Mouse (Mus musculus) layer of hippocampus, adult 18-20 months (tissue): ENCODE measurements around the gene Nrk. TPM values are rescaled to one million over a fixed set of nuclear protein-coding genes. Genes with fewer than 3 reads are reported as not detected.

Experiments used
- DNase-seq, 2 experiments: peaks; one replicate each; pipeline ENCODE4 v3.0.0; 2022; ENCODE audit warnings: low spot score in 2 of 2
- long read RNA-seq: library from polyadenylated mRNA; stranded (forward); transcript quantifications from one replicate; pipeline ENCODE4 v2.0.0, GENCODE M21; 2021
- total RNA-seq, 2 experiments: library from RNA; stranded (reverse); gene quantifications; 2 replicates each; pipeline ENCODE4 v1.2.3; 2021

Nrk gene
- under 1 TPM in 1 of 2 experiments, not detected in 1; 0.27 TPM for total RNA-seq
- long read RNA-seq, result 0 reads

DNA sequence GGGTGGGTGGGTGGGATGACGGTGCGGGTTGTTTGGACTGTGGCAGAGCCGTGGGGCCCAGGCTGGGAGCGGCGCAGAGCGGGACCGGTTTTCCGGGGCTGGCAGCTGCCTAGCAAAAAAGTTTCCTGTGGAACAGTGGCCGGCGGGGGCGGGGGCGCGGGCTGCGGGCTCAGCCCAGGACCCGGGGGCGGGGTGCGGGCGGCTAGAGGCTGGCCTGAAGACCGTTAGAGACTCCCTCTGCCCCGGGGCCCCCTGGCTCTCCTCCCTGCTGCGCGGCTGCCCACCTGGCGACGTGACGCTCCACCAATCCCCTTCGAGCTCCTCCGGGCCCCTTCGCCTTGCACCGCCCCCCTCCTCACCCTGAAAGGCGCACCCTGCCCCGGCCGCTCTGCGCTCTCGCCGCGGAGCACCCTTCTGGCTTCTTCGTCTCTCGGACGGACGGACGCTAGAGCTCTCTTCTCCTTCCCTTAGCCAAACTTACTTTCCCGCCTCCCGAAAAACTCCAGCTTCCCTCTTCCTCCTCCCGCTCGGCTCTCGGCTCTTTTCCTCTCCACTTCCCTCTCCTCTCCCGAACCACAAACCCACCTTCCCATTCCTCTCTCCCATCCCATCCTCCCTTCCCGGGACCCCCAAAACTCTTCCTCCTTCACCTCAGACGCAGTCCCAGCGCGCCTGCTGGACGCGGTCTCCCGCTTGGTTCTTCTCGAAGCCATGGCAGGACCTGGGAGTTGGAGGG is at the start of gene Nrk:
TSS of gene Nrk (plus strand) at position 390 of the 736 bp plus-strand sequence.
- DNase-seq, result no peak

DNA sequence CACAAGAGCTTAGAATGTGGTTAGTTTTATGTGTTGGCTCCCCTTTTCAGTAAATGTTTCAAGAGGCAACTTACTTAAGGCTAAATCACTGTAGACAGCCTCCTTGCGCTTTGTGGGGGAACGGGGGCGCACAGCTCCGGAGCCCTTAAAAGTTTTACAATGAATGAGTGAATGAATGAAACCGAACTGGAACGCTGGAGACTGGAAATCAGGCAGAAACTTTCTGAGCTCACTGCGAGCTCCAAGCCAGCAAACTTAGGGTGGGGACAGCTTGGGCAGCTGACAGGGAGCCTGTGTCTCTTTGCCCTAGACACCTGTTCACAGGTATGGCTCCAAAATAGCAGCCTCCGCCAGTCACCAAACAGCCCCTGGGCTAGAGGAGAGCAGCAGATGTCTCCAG is 864 bp upstream of the Nrk start:
- DNase-seq, result no peak

- DNase-seq, result no peak
These were observed 516 bp downstream of the Nrk start for GRCm38 (mm10) chrX:138914777-138915114.

GRCm38 (mm10) chrX:138919030-138919429 is 4.8 kb downstream of the Nrk start:
- DNase-seq, result no peak

GRCm38 (mm10) chrX:138943905-138944304 is 29.7 kb downstream of the Nrk start:
- DNase-seq, result no peak

GRCm38 (mm10) chrX:138960713-138961112 is 46.5 kb downstream of the Nrk start:
- no peak for DNase-seq

DNA sequence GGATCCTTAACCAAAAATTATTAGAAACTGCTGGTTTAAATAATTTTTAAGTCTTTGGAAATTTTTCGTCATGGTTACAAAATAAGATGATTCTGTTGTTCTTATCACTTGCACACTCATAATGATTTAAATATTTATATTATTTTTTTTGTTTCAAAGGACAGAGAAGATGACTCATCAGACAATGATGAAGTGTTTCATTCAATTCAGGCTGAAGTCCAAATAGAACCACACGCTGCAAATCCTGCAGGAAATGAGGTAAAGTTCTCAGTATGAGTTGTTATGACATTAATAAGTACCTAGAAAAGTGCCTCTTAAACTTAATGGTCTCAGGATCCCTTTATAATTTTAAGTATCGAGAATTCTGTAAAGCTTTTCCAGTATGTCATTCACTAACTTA is 64.3 kb downstream of the Nrk start:
- no peak for DNase-seq

DNA sequence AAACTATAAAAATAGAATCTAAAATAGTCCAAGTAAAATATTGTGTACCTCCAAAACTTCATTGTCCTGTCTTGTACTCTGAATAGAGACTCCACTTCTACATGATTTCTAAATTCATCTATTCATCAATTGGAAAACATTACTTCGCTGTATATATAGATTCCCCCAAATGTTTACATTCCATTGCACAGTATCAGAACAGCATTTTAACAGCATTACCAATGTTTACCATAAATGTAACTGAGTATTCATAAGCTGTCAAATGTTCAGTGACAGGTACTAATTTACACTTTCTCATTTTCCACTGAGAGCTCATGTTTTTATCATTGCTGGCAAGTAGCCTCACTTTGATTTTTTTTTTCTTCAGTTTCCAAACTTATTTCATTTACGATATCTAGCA is 65.0 kb downstream of the Nrk start:
- no peak for DNase-seq

- DNase-seq, result no peak
These were observed 100.3 kb downstream of the Nrk start for GRCm38 (mm10) chrX:139014524-139014923.

DNA sequence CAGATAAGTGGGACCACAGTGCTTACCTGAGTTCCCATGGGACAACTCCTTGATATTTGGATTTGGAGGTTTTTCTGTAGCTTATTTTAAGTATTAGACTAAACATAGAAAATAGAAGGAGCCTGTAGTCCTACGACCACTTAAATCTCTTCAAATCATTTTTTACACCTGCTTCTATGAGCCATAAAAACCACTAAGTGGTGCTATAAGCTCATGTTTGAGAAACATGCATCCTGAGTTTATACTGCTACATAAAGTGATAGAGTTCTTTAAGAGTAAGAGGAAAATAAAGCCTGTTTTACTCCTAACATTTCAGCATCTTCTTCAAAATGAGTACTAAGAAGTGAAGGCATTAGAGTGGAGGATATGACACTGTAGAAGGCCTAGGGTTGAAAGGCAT is 102.3 kb downstream of the Nrk start:
- DNase-seq, result no peak

DNA sequence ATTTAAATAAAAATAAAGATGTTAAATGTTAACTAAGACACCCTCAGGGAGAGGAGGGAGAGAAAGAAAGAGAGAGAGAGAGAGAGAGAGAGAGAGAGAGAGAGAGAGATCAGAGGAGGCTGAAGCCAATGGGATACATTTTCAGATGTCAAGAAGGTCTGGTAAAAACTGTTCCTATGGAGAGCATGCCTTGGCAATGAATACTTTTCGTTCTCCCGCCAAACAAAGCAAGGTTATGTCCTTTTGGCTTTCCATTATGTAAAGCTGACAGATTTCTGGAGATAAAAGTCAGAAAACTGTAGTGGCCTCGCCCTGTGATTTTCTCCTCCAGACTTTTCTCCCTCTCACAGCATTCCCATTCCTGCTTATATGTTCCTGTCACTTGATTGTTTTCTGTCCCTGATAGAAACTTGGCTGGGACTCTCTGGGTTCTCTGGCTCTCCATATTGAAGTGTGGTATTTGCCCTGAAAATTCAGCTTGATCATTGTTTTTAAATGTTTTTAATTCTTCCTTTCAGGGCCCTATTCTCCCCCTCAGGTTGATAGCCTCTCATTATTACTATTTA is 112.4 kb downstream of the Nrk start:
- DNase-seq, result no peak

DNA sequence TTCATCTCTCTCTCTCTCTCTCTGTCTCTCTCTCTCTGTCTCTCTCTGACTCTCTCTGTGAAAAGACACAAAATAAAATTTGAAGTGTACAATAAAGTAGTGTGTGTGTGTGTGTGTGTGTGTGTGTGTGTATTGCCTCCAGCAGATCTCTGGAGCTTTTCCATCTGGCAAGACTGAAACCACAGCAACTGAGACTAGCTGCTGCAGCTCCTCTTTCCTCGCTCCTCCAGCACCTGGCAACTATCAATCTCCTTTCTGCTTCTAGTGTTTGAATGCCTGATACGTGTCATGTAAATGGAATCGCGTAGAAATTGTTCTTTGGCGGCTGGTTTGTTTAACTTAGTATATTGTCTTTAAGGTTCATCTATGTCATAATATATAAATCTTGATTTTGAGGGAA is 113.1 kb downstream of the Nrk start:
- DNase-seq, result no peak

DNA sequence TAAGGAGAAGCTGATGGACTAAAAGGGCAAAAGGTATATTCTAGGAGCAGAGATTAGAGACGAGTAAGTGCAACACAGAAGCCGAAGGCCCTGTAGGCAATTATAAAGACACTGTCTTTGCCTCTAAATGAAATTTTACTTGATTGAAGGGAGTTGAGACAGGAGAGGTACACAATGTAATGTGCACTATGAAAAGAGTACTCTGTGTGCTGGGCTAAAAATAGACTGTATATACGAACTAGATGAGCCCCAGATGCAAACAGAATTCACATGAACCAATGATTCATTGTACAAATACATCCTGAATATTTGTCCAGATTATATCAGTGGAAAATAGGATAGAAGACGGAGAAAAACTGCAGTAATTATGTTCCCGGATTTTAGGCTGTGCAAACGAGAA is 113.7 kb downstream of the Nrk start:
- DNase-seq, result no peak

GRCm38 (mm10) chrX:139037666-139038065 is 123.4 kb downstream of the Nrk start:
- no peak for DNase-seq

- no peak for DNase-seq
These were observed 125.1 kb downstream of the Nrk start for GRCm38 (mm10) chrX:139039314-139039713.

- no peak for DNase-seq
These were observed 126.9 kb downstream of the Nrk start for GRCm38 (mm10) chrX:139041148-139041547.

GRCm38 (mm10) chrX:139051976-139052375 is 137.7 kb downstream of the Nrk start:
- DNase-seq, result no peak

DNA sequence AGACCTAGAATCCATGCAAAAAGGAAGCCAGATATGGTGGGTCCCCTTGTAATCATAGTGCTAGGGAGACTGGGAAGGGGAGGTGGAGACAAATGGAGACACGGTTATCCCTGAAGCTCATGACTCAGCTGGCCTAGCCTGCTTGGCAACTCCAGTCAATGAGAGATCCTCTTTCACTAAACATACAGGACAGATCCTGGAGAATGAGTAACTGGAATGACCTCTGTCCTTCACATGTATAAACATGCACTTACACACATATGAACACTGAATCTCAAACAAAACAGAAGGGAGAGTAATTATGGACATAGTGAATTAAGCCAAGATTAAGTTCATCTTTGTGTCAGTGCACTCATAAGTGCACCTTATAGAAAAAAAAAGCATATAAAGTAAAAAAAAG is 138.9 kb downstream of the Nrk start:
- DNase-seq, result no peak

Other genes starting within 250 kb of the Nrk start
- not detected for gene Serpina7, start 170.8 kb downstream of the Nrk start, total RNA-seq
- not detected for gene 4930513O06Rik, start 171.8 kb downstream of the Nrk start, total RNA-seq